Mouse (Mus musculus): ENCODE measurements at regions not wholly inside any gene's neighbourhood (a gene's known extent, or its start where the extent isn't known, plus 50 kb on each side); places are given as distances from the start of the nearest gene placed in this dataset.

- DNase-seq (ENCODE audit: extremely low spot score, low read depth, low spot score), result no peak
Measured at GRCm38 (mm10) chr2:79547284-79547683, 87.9 kb upstream of the Itprid2 start.

GRCm38 (mm10) chr2:79548039-79548600, 87.0 kb upstream of the Itprid2 start:
- DNase-seq (ENCODE audit: extremely low spot score, low read depth, low spot score), result no peak

DNA sequence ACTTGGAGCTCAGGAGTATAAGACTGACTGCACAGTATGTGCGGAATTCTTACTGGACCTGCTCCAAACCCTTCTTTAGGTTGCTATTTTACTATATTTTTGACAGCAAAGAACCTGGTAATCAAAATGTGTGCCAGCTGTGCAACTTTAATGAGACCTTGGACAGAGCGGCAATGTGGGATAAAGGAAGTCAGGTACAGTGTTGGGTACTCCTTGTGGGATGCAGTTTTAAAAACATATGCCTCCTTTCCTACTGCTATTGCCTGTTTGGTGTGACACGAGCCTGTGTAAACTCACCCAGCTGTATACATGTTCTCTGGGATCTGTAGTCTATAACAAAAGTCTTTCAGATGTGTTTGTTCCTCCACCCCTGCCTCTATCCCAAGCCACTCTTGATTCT, 85.4 kb upstream of the Itprid2 start:
- DNase-seq (ENCODE audit: extremely low spot score, low read depth, low spot score), result no peak

- no peak for DNase-seq (ENCODE audit: extremely low spot score, low read depth, low spot score)
Measured at GRCm38 (mm10) chr2:79550432-79550831, 84.7 kb upstream of the Itprid2 start.

DNA sequence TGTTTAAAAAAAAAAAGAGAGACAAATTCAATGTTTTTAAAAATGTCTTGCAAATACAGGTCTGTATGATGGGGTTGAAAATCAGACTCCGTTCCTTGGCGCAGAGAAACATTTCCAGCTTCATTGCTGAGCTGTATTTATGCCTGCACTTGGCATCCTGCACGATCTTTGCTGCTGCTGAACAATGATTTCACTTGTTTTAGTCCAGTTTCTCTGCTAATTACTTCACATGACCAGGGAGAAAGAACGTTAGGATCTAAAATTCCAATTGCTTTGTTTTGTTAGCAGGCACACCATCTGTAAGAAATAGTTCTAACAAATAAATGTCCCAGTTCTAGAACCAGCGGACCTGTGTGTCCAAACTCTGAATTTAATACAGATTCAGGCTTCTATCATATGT, 82.7 kb upstream of the Itprid2 start:
- DNase-seq (ENCODE audit: extremely low spot score, low read depth, low spot score), result no peak

DNA sequence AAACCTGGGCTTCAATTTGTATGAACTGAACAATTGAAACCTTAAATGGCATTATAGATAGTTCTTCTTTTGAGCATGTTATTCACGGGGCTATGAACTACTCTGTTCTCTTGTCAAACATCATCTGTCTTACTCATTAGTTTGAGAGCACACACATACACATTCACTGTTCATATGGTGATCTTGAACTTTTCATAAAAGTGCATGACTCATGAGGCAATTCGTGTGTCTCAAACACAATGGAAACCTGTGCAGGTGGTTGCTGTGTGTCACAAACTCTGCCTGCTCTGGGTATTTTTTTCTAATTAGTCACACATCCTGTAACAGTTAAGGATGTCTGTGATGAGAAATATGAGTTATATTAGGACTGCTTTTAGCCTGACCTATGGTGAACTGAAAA, 79.8 kb upstream of the Itprid2 start:
- no peak for DNase-seq (ENCODE audit: extremely low spot score, low read depth, low spot score)

- DNase-seq (ENCODE audit: extremely low spot score, low read depth, low spot score), result no peak
Measured at GRCm38 (mm10) chr2:79557361-79557760, 77.8 kb upstream of the Itprid2 start.

DNA sequence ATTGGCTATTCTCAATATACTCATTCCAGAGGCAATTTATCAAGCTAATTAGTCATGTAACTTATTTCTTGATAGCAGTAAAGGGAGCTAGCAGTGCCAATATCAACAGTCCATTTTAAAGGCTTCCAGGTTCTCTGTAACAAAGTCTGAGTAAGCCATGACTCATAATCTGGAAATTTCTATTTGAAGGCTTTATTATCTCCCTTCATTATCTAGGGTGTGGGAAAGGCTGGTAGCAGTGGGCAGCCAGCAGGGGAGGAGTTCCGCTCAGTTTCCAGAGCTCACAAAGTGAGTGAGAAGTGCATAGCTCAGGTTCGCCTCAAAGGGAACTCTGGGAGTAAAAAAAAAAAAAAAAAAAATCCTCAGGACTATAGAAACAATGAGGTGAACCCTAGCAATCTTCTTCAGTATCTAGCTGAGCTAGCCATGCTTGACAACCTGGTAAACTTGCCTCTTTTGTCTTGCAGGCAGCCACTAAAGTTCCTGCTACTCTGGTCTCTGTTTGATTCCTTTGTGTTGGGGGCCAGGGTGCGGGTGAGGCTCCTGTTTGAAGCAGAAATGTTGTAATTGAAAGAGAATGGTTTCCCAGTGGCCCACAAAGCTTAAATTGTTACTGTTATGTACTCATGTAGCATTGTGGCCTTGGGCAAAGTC, 68.7 kb upstream of the Itprid2 start:
- DNase-seq (ENCODE audit: extremely low spot score, low read depth, low spot score), result no peak

DNA sequence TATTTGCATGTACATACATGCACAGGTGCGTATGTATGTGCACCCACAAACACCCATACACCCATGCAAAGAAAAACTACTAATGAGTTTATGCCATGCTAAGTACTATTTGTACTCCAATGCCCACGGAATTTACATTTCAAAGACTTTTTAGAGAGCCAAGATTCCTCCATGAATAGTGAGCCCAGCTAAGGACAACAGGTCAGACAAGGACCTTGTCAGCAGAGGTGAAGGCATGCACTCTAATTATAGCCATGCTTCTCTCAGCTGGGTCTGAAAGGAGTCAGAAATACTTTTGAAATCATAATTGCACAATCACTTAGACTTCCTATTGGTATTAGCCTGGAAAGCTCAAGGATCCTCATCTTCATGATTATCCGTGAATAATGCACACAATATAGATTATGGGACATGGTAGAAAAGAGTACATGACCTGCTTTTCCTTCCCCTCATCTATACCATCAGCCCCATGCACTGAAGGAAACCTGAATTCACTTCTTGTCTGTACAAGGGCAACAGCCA, 67.7 kb upstream of the Itprid2 start:
- no peak for DNase-seq (ENCODE audit: extremely low spot score, low read depth, low spot score)

GRCm38 (mm10) chr2:79569663-79570062, 65.5 kb upstream of the Itprid2 start:
- no peak for DNase-seq (ENCODE audit: extremely low spot score, low read depth, low spot score)

DNA sequence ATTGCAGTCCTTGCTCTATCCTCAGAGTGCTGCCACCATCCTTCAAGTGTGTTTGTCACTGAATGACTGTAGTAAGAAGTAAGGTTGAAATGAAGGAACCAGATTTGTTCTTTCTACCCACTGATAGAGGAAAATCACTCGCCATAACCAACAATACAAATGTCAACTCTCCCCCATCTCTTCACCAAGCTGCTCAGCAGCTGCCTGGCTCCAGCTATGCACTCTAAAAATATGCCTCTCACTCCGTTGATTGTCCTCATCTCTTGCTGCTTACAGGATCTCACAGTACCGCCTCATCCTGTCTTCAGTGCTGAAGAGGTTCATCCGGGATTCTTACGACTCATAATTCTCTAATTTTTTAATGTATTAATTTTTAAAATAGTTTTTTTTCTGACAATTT, 63.2 kb upstream of the Itprid2 start:
- DNase-seq (ENCODE audit: extremely low spot score, low read depth, low spot score), result no peak

DNA sequence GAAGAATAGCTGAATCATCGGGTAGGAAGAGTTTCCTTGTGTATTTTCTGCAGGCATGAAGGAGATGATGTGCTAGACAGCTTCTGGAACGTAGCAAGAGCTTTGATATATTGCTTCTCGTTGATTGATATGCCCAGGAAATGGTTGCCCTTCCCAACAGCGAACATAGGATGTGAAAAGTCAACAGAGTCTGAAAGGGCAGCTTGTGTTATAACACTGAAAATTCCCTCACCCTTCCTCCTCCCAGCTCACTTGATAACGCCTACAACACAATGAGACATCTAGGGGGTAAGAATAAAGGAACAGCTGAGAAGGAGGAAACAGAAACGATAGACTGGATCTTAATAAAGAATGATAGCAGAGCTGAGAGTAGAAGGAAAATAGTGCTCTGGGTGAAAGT, 60.1 kb upstream of the Itprid2 start:
- no peak for DNase-seq (ENCODE audit: extremely low spot score, low read depth, low spot score)

DNA sequence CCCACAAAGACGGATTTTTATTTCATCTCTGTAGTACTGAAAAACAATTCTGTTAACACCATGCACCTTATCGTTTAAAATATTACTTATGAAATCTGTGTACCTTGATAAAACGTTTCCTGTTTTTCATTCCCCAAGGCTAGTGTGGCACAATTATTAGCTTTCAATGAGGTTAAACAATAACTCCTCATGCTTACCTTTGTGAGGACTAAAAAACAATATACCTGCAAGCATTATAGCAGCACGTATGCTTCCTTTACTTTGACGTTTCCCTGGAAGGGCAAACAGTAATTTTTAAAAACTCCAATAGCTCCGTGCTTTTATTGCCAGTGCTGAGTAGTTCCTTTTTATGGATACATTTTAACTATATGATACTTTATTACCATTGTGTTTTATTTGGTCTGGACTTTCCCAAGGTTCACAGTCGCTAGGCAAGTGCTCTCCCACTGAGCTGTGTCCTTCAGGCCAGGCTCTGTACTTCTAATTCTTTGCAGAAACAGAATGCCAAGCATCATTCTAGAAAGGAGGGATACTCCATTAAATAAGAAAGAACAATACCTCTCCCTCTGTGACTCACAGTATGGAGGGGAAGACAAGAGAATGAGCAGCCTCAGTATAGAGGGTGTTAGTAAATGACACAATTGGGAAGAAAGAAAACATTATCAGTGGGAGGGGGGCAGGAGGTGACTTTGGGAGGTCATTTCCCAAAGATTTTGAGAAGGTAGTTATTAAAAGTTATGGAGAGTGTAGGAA, 50.0 kb upstream of the Itprid2 start:
- no peak for DNase-seq (ENCODE audit: extremely low spot score, low read depth, low spot score)

Measured in hindlimb bud, embryonic 11.5 days (tissue).